ENCODE assay signal across 11 mouse cellular contexts in the genomic region with DNA sequence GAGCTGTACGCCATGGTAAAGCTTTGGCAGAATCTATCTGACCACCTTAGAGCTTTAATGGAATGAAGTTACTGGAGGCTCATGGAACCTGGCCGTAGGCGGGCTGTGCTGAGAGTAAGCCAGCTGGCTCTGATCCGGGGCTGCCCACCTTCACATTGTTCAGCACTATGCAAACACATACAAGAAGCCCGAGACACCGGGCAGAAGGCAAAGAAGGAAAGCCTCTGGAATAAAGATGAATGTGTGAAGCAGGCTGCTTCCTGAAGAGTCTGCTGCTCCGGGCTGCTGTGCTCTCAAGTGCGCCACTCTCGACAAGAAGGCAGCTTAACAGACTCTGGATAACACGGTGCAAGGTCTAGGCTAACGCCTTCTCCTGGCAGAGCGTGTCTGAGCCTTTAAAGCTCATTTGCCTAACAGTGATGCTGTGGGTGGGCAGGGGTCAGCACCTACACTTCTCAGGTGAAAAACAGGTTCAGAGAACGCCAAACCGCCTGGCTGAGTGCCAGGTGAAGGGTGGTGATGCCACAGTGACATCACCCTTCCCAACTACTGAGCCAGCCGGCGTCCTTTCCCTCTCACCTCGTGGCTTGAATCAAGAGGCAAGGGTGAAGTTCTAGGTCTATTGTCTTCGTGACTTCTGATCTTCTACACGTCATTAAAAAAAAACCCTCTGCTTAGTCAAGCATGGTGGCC.
A peak's percentile ranks its signal among the peaks of the same experiment; 100 is the strongest.
DNase-seq lines count a peak whose midpoint lies in the region.
"Had no signal": no experiment of that assay in that cellular context is flagged by ENCODE, and none has a peak within 500 bp of the region (broad histone marks: within the 10 kb centered on the region; RNA-seq: fewer than 3 reads in every experiment).

No protein-coding gene starts in this region.

- intact Hi-C loops in left cerebral cortex, postnatal 4 days (cut with DNase I): loop anchor here (10.0 kb wide), 1 partner anchor 75 kb away; no protein-coding TSS in a partner anchor
- intact Hi-C loops in left cerebral cortex, postnatal 25 days (cut with DNase I): no loop called here
- intact Hi-C loops in heart, postnatal 25 days (cut with DNase I): no loop called here

- DNase-seq in kidney, postnatal 25 days: peak; percentile 35 to 56
- DNase-seq in kidney, postnatal 14 days: no peak
- peak; percentile 73 to 80 for DNase-seq in left cerebral cortex, adult 18-20 months (ENCODE audit: low spot score in 2 of 2)
- DNase-seq in left cerebral cortex, postnatal 4 days: no peak
- peak; percentile 35 to 40 for DNase-seq in frontal cortex, postnatal 25 days (ENCODE audit: low spot score in 2 of 2)
- peak; percentile 63 to 93 for DNase-seq in left cerebral cortex, postnatal 25 days (ENCODE audit: low spot score in 2 of 2)
- no peak for DNase-seq in heart, postnatal 25 days (ENCODE audit: low spot score)
- DNase-seq in adrenal gland, adult 8-10 months: no peak
- DNase-seq: cerebellum, adult 8-10 months; heart, postnatal 10 days; thymus, adult 2 months had no signal

Comparison
In these comparisons a context has a peak if more than half of its experiments do, and no peak if none do; other contexts are left out.
1. DNase-seq: peak in kidney, postnatal 25 days (2 of 2), left cerebral cortex, adult 18-20 months (2 of 2), frontal cortex, postnatal 25 days (2 of 2) and left cerebral cortex, postnatal 25 days (2 of 2); none in kidney, postnatal 14 days (single experiment), left cerebral cortex, postnatal 4 days (single experiment), heart, postnatal 25 days (single experiment) and adrenal gland, adult 8-10 months (single experiment).